Mouse (Mus musculus) spleen, adult 12 weeks (tissue): ENCODE measurements at regions not wholly inside any gene's neighbourhood (a gene's known extent, or its start where the extent isn't known, plus 50 kb on each side); places are given as distances from the start of the nearest gene placed in this dataset.
"Not testable (repeated sequence)": the region's sequence is repeated elsewhere in the genome, so short reads cannot be mapped to it uniquely, and the experiment has no call there.

ENCODE experiments used
- DNase-seq: peaks from one replicate; pipeline ENCODE4 v3.0.0; 2022; ENCODE audit warnings: low spot score

GRCm38 (mm10) chr7:83399668-83400067 lies 185.1 kb upstream of the Tmc3 start:
- DNase-seq, result no peak

DNA sequence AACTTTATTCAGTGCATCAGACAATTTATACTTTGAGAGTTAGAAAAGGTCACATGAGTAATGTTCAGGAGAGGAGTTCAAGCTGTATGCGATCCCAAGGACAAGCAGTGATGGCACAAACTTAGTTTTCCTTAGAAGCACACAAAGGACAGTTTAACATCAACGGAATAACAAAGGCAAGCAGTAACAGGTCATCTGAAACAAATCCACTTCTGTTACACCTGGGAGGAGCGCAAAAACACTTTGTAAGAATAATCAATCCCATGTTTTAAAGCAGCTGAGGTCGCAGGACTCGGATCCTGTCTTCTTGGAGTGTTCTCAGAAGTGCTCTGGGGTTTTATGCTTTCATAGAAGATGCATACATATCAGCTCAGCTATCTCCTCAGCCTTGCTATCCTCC lies 183.7 kb upstream of the Tmc3 start:
- no peak for DNase-seq

DNA sequence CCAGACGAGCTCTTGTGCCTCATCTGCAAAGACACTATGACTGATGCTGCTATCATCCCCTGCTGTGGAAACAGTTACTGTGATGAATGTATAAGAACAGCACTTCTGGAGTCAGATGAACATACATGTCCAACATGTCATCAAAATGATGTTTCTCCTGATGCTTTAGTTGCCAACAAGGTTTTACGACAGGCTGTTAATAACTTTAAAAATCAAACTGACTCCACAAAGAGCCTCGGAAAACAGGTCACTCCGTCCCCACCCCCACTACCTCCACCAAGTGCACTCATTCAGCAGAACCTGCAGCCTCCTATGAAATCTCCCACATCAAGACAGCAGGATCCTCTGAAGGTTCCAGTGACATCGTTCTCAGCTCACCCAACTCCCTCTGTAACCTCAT lies 172.0 kb upstream of the Tmc3 start:
- not testable (repeated sequence) for DNase-seq

DNA sequence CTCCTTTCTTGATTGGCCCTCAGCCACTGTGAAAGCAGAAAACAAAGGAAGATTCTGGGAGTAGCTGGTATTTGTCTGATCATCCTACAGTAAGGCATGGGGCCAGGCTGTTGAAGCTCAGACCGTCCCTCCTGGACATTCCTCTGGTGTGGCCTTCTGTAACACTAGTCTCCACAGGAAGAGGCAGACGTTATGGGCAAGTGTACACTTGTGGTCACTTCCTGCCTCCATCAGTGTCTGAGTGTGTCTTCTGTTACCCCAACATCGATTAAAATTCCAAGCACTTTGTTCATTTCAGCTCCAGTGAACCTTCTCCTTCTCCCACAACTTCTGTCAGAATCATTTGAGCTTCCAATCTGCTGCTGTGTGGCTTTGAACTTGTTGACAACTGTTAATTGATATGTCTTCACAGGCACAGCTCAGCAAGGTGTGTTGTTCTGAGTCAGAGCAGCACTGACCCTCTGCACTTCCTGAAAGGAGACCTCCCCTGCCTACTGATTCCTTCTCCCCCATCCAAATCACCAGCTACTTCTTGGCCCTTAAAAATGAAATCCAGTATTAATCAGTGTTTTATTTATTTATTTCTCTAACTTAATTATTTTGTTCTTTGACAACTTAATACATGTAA lies 154.7 kb upstream of the Tmc3 start:
- no peak for DNase-seq

DNA sequence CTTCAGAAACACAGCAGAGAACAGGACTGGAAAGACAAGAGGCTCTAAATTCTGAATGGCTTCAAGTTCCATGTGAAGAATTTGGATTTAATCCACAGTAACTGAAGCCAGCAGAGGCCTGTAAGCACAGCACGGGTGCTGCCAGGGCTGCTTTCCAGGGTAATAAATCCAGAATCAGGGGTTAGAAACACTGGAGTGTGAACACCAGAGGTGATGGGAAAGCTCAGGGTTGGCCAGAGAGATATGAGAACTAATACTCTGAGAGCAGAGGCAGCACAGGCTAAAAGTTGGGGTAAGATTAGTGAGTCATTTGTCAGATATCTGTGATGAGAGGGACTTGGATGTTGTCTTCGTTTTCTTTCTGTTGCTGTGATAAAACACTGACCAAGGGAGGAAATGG lies 153.6 kb upstream of the Tmc3 start:
- no peak for DNase-seq

- no peak for DNase-seq
These were observed 151.9 kb upstream of the Tmc3 start for GRCm38 (mm10) chr7:83432843-83433242.

GRCm38 (mm10) chr7:83433959-83434715 lies 150.6 kb upstream of the Tmc3 start:
- DNase-seq, result no peak

- no peak for DNase-seq
These were observed 146.0 kb upstream of the Tmc3 start for GRCm38 (mm10) chr7:83438538-83439393.

DNA sequence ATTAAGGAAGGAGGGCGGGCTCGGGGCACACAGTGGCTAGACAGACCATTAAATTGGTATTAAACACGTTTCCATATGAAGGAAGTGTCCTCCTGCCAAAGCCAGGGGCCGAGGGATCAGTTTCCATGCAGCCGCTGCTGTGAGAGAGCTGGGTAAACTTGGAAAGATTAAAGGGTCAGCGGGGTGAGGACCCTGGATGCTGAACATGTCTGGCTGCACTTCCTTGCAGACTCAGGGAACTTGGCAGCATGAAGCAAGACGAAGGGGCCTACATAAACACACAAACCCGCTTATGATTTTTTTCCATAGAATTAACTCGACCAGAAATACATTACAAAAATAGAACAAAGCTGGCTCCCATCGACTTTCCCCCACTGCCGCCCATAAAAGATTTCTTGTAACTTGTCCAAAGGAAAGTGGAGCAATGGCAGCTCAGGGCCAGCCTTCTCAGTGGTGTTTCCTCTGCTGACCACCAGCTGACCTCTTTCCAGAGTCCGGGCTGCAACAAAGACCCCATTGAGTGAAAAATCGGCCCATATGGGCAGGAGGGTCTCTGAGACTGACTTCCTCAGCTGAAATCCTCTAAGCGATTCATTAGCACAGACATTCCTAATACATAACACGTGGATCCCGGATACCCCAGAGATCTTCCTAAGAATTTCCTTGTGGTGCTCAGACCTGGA lies 141.0 kb upstream of the Tmc3 start:
- no peak for DNase-seq

GRCm38 (mm10) chr7:83444279-83444615 lies 140.5 kb upstream of the Tmc3 start:
- DNase-seq, result no peak

GRCm38 (mm10) chr7:83445181-83445926 lies 139.4 kb upstream of the Tmc3 start:
- no peak for DNase-seq

- DNase-seq, result no peak
These were observed 134.4 kb upstream of the Tmc3 start for GRCm38 (mm10) chr7:83450346-83450745.

DNA sequence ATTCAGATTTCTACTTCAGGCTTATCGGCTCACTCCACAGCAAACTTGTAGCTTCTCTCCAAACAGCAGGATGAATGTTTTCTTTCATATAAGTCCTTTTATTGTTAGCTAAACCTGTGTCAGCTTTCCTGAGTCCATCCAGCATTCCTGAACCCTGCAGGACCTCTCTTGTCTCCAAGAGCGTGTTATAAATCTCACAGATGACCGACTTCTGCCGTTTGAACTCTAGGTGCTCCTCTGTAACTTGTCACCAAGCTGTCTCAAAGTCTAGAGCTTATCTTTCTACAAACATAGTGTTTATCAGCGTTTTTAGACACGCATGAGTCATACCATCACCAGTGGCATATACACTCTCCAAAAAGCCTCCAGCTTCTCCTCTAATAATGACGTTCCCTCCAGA lies 132.4 kb upstream of the Tmc3 start:
- DNase-seq, result no peak

GRCm38 (mm10) chr7:83459520-83459919 lies 125.2 kb upstream of the Tmc3 start:
- no peak for DNase-seq

- no peak for DNase-seq
These were observed 117.7 kb upstream of the Tmc3 start for GRCm38 (mm10) chr7:83467006-83467405.

DNA sequence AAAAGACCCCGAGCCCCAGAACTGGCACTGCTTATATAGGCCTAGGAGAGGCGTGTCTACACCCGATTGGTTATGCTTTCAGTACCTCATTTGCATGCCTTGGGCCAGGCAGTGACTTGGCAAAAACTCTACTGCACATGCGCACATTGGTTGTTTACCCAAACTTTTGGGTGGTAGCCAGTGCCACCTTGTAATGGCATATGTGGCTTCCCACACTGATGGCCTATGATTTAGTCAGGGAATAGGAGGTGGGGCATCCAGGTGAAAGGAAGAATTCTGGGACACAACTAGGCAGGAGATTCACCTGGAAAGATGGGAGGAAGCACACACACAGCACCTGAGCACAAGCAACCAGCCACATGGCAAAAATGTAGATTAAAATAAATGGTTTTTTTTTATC lies 114.9 kb upstream of the Tmc3 start:
- DNase-seq, result not testable (repeated sequence)

DNA sequence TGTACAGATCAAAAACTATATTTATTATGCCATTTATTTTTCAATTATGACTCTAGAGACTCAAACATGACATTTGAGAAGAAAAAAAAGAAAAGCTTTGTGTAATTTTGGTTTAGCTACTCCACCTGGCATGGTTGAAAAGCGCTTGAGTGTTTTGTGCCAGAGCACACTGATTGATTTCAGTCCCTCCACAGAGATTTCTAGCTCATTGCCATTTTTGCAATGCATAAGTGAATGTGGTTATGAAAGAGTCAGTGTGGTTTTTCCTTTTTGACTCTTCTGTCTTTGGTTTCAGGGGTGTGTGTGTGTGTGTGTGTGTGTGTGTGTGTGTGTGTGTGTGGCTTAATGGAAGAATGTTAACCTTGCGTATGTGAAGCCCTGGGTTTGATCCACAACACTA lies 113.6 kb upstream of the Tmc3 start:
- DNase-seq, result no peak

DNA sequence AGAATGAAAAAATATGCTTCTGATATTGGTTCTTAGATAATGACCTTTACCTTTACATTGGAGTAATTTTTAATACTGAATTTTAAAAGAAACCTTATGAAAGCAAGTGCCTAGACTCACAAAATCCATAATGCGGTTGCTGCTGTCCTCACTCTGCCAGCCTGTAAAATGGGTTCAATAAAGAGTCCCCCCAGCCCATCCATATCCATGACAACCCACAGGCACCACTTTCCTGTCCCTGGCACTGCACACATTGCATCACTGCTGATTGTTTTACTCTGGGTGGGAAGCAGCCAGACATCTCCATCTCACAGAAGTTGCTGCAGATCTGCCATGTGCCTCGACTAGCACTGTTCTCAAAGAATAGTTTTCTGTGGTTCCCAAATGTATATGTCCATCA lies 110.3 kb upstream of the Tmc3 start:
- DNase-seq, result no peak

- DNase-seq, result no peak
These were observed 109.7 kb upstream of the Tmc3 start for GRCm38 (mm10) chr7:83474986-83475385.

DNA sequence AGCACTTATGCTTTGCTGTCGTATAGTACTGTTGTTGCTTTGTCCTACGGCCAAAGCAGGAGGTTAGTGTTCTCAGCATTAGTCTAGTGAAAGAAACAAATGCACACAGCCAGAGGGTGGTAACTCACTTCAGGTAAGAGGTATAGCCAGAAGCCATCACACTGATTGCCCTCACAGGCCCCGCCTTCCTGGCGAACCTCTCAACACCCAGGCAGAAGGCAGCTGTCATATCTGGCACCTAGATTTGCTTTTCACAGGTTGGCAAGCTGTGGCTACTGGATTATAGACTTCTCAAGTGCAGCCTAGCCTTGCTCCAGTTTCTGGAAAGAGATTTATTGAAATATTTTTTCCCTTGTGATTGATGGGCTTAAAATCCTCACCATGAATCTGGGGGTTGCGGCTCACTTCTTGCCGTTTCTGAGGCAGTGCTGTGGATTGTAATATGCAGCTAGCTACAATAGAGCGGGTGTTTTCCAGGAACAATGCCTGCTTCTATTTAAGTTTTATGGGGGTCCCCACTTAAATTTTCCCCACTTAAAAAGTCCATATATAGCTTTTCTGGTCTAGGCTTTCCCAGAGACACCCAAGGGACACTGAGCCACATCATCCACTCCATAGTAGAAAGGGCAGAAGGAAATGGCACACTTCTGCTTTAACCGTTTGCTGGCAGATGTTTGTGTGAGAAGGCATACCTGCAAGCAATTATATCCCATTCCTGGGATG lies 109.1 kb upstream of the Tmc3 start:
- DNase-seq, result no peak

- DNase-seq, result no peak
These were observed 108.6 kb upstream of the Tmc3 start for GRCm38 (mm10) chr7:83476161-83476495.
